Mouse (Mus musculus): Measurements from ENCODE around the gene Rnf182. TPM values are rescaled to one million over a fixed set of nuclear protein-coding genes. Genes with fewer than 3 reads are reported as not detected.
A peak's percentile ranks its signal among the peaks of the same experiment; 100 is the strongest.

The Rnf182 gene
- polyA plus RNA-seq, 1 experiment from 2014 or later, result 8.5 TPM

DNA sequence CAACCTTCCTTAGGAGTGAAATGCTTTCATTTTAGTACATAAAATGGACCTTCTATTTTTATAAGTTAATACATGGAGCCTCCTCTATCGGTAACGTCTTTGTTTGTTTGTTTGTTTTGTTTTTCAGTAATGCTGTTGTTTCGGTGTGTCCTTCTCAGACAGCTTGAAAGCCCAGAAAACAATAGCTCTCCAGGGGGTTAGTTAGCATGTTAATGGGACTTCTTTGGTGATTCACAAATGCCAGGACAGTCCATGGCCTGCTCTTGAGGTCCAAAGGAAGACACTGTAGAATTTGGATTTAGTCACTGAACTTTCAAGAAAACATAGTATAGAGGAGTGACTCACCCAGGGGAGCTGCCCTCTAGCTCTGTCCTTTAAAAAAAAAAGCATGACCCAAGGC lies 843 bp upstream of the Rnf182 start:
- H3K27me3 ChIP-seq, result peaks cover 3% of the 10 kb centered on the region; the same call in 1 of the 2 replicates
- no peaks in the 10 kb centered on the region for H3K9me3 ChIP-seq
- no peak overlapping the region for H3K27ac ChIP-seq
- WGBS, result 94% methylated on average over 3 of the region's 3 CpGs
- no peak overlapping the region for H3K4me3 ChIP-seq (replicated peaks)
- no peak for ATAC-seq (ENCODE audit: insufficient number of reproducible peaks, insufficient read depth, low FRiP score, low TSS enrichment, low read depth)
- no peaks in the 10 kb centered on the region for H3K36me3 ChIP-seq
- no peak overlapping the region; the same call in 1 of the 2 replicates for H3K4me2 ChIP-seq
- no peak overlapping the region for H3K9ac ChIP-seq (replicated peaks)
- H3K4me1 ChIP-seq (replicated peaks), result peaks cover 22% of the 10 kb centered on the region

DNA sequence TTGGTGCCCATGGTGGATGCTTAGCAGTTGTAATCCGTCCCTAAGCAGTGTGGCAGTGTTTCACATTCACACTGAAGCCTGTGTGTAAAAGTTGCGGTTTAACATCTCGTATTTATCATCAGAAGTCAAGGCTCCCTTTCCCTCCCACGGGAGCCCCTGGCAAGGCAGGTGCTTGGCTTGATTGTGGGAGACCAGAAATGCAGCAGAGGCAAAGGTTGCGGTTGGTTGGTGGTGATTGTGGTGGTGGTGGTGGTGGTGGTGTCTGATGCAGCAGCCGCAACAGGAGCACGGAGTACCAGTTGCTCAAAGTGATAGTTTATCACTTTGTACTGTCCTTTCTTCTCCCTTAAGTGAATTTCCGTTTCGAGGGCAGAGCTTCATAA lies 325 bp upstream of the Rnf182 start:
- Histone ChIP-seq H3K4me2 (peak overlapping the region; percentile 84), H3K27me3 (peaks cover 3% of the 10 kb centered on the region; the same call in 1 of the 2 replicates), H3K9ac (replicated peaks) (peak overlapping the region; percentile 78; the same call in 1 of the 2 replicates), H3K4me1 (replicated peaks) (peaks cover 22% of the 10 kb centered on the region), H3K9me3 (no peaks in the 10 kb centered on the region), H3K36me3 (no peaks in the 10 kb centered on the region), H3K27ac (peak overlapping the region; percentile 67; the same call in 1 of the 2 replicates), H3K4me3 (replicated peaks) (peak overlapping the region; percentile 73)
- no peak for ATAC-seq (ENCODE audit: insufficient number of reproducible peaks, insufficient read depth, low FRiP score, low TSS enrichment, low read depth)
- WGBS, result 27% methylated on average over 9 of the region's 9 CpGs

DNA sequence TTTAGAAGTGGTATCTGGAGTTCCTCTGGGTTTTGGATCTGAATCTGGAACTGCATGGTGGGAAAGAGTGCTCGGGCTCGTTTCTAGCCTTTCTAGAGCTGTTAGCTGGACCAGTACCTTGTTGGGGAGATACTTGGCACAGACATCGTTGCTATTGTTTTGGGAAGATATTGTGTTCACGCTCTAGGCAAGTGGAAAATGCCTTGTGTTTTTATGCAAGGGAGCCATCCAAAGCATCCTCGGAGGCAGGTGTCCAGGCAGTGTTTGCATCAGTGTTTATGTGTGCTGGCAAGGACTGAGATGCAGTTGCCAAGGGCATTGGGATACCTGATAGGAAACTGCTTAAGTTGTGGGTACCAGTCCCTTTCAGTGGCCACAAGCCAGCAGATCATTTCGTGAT lies 1.0 kb downstream of the Rnf182 start:
- Histone ChIP-seq H3K9ac (replicated peaks) (peak overlapping the region; percentile 78; the same call in 1 of the 2 replicates), H3K27ac (no peak overlapping the region), H3K9me3 (no peaks in the 10 kb centered on the region), H3K4me3 (replicated peaks) (peak overlapping the region; percentile 73), H3K36me3 (no peaks in the 10 kb centered on the region), H3K27me3 (peaks cover 3% of the 10 kb centered on the region; the same call in 1 of the 2 replicates), H3K4me2 (peak overlapping the region; percentile 84), H3K4me1 (replicated peaks) (peaks cover 22% of the 10 kb centered on the region)
- WGBS, result 45% methylated on average over 6 of the region's 6 CpGs
- no peak for ATAC-seq (ENCODE audit: insufficient number of reproducible peaks, insufficient read depth, low FRiP score, low TSS enrichment, low read depth)

DNA sequence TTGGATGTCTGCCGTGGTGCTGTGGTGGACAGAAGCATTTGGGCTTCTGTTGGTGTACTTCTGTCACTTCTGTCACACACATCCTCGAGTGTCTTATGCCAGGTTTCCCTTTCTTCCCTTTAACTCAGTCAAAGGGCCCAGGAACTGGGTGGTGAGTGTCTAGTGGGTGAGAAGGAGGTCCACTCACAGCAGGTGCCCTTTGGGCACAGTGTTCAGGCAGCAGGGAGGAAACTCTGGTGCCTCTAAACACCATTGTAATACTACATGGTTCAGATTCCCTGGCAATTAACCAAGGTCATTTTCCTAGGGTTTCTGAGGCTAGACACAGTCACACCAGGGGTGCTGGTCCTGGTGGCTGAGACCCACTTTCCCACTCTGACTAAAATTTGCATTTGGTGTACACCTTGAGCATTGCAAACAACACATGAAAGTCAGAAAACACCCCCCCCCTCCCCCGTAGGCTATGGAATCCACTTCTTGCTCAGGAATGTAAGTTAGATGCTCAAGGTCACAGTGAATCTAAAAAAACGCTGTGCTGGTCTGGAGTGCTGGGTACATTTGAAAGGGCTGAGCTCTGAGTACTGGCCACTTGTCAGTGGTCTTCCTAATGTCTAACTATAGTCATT lies 4.2 kb downstream of the Rnf182 start:
- H3K9me3 ChIP-seq, result no peaks in the 10 kb centered on the region
- H3K4me3 ChIP-seq (replicated peaks), result no peak overlapping the region
- no peak overlapping the region for H3K9ac ChIP-seq (replicated peaks)
- WGBS, result 67% methylated on average over 4 of the region's 4 CpGs
- H3K4me1 ChIP-seq (replicated peaks), result peaks cover 22% of the 10 kb centered on the region
- no peak overlapping the region for H3K4me2 ChIP-seq
- H3K36me3 ChIP-seq, result no peaks in the 10 kb centered on the region
- no peak for ATAC-seq (ENCODE audit: insufficient number of reproducible peaks, insufficient read depth, low FRiP score, low TSS enrichment, low read depth)
- no peak overlapping the region for H3K27ac ChIP-seq
- peaks cover 3% of the 10 kb centered on the region; the same call in 1 of the 2 replicates for H3K27me3 ChIP-seq

DNA sequence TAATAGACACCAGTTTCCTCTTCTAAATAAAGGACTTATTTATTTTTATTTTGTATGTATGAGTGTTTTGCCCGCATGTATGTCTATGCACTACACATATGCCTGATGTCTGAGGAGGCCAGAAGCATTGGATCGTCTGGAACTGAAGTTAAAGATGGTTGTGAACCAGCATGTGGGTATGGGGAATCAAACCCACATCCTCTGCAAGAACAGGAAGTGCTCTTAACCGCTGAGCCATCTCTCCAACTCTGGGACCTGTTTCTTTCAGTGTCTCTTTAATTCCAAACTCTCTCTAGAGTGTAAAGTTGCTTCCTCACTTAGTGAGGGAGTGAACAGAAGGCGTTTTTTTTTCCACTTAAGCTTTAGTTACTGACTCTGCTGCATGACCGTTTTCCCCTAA lies 12.4 kb downstream of the Rnf182 start:
- no peak for ATAC-seq (ENCODE audit: insufficient number of reproducible peaks, insufficient read depth, low FRiP score, low TSS enrichment, low read depth)
- Histone ChIP-seq H3K9ac (replicated peaks) (no peak overlapping the region), H3K9me3 (no peaks in the 10 kb centered on the region), H3K4me1 (replicated peaks) (no peaks in the 10 kb centered on the region), H3K4me2 (no peak overlapping the region), H3K4me3 (replicated peaks) (no peak overlapping the region), H3K27ac (no peak overlapping the region), H3K27me3 (no peaks in the 10 kb centered on the region), H3K36me3 (no peaks in the 10 kb centered on the region)
- WGBS, result 85% methylated on average over 5 of the region's 5 CpGs

DNA sequence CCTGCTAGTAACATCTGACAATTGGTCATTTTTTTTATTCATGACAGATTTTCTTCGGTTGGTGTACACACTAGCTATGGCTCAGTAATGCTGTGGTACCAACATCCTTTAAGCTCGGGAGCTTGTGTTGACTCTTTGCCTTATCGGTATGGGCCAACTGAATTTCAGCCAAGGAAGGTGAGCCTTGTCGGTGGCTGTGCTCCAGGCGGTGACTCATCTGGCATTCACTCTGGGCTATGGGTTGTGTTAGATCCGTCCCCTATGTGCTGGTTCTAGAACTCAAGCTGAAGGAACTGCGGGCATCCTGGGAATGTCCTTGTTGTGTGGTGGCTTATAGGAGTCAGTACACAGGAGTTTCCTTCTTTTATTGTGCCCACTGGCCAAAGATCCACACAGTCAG lies 14.3 kb downstream of the Rnf182 start:
- H3K9me3 ChIP-seq, result no peaks in the 10 kb centered on the region
- no peak overlapping the region for H3K4me2 ChIP-seq
- H3K27me3 ChIP-seq, result no peaks in the 10 kb centered on the region
- H3K9ac ChIP-seq (replicated peaks), result no peak overlapping the region
- no peak for ATAC-seq (ENCODE audit: insufficient number of reproducible peaks, insufficient read depth, low FRiP score, low TSS enrichment, low read depth)
- H3K36me3 ChIP-seq, result no peaks in the 10 kb centered on the region
- H3K4me1 ChIP-seq (replicated peaks), result no peaks in the 10 kb centered on the region
- H3K27ac ChIP-seq, result no peak overlapping the region
- 91% methylated on average over 7 of the region's 7 CpGs for WGBS
- H3K4me3 ChIP-seq (replicated peaks), result no peak overlapping the region

DNA sequence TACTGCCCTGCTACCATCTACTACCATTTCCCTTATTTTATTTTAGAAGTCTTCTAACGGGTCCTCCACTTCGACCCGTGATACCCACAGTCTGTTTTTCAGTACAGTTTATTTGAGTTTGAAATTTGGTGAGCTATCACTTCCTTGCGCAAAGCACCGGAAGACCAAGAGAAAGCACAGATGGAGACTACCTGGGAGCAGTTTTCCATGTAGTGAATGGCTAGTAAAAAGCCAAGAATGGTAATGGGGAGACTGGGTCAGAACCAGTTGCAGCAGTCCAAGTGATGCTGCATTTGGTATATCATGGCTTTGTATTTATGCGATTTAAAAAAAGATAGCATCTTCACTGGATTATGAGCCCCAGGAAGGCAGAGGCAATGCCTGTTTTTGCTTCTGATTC lies 15.8 kb downstream of the Rnf182 start:
- WGBS, result 95% methylated on average over 6 of the region's 6 CpGs
- no peak overlapping the region for H3K4me3 ChIP-seq (replicated peaks)
- H3K27ac ChIP-seq, result no peak overlapping the region
- no peak overlapping the region for H3K4me2 ChIP-seq
- H3K36me3 ChIP-seq, result no peaks in the 10 kb centered on the region
- no peaks in the 10 kb centered on the region for H3K9me3 ChIP-seq
- no peaks in the 10 kb centered on the region; the same call in 1 of the 2 replicates for H3K4me1 ChIP-seq (replicated peaks)
- no peaks in the 10 kb centered on the region for H3K27me3 ChIP-seq
- no peak for ATAC-seq (ENCODE audit: insufficient number of reproducible peaks, insufficient read depth, low FRiP score, low TSS enrichment, low read depth)
- no peak overlapping the region for H3K9ac ChIP-seq (replicated peaks)

DNA sequence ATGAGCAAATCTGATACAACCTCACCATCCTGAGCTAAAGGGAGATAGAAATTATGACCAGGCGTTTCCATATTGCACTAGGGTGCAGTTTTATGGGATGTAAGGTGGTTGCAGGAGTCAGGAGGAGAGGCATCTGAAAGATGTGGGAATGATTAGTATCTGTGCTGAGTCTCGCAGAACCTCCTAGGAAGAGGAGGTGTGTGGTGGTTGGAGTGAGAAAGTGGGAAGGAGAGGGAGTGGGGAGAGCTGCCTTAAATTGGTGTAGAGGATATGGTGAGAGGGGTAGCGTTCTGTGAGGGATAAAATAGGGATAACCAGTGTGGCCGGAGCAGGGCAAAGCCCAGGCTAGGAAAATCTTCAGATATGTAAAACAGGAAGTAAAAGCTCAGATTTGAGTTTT lies 17.5 kb downstream of the Rnf182 start:
- H3K9ac ChIP-seq (replicated peaks), result no peak overlapping the region
- no peak overlapping the region for H3K4me2 ChIP-seq
- no peaks in the 10 kb centered on the region for H3K36me3 ChIP-seq
- H3K27me3 ChIP-seq, result no peaks in the 10 kb centered on the region
- H3K4me3 ChIP-seq (replicated peaks), result no peak overlapping the region
- no peaks in the 10 kb centered on the region for H3K9me3 ChIP-seq
- 76% methylated on average over 4 of the region's 4 CpGs for WGBS
- no peaks in the 10 kb centered on the region; the same call in 1 of the 2 replicates for H3K4me1 ChIP-seq (replicated peaks)
- H3K27ac ChIP-seq, result no peak overlapping the region
- no peak for ATAC-seq (ENCODE audit: insufficient number of reproducible peaks, insufficient read depth, low FRiP score, low TSS enrichment, low read depth)

DNA sequence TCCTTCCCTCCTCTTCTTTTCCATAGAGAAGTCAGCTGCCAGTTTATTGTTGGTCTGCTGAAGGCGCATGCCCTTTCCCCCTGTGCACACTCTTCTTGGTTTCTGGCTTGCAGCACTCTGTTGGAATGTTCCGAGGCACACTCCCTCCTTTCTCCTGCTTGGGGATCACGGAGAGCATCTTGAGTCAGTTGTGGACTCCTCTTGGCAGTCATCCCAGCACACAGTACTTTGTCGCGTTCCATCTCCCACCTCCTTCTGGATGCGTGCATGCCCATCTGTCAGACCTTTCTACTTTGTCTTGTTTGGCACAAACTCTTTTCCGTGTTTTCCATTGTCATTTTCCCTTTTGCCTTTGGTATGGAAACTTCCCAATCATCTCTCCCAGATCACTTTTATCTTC lies 22.2 kb downstream of the Rnf182 start:
- Histone ChIP-seq H3K9ac (replicated peaks) (no peak overlapping the region), H3K9me3 (no peaks in the 10 kb centered on the region), H3K27ac (no peak overlapping the region), H3K4me2 (no peak overlapping the region), H3K4me3 (replicated peaks) (no peak overlapping the region), H3K36me3 (no peaks in the 10 kb centered on the region), H3K4me1 (replicated peaks) (no peaks in the 10 kb centered on the region; the same call in 1 of the 2 replicates), H3K27me3 (no peaks in the 10 kb centered on the region)
- WGBS, result 90% methylated on average over 7 of the region's 7 CpGs
- no peak for ATAC-seq (ENCODE audit: insufficient number of reproducible peaks, insufficient read depth, low FRiP score, low TSS enrichment, low read depth)

DNA sequence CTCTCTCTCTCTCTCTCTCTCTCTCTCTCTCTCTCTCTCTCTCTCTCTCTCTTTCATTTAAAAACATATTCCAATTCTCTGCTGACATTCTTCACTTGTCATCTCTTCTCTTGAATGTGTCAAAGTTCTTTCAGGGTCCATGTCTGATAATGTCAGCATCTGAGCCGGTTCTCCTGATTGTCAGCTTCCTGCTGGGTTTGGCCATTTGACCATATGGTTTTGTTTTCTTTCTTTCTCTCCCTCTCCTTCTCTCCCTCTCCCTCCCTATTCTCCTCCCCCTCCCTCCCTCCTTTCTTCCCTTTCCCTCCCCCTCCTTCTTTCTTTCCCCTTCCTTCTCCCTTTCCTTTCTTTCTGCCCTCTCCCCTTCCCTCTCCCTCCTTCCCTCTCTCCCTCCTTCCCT lies 29.5 kb downstream of the Rnf182 start:
- Histone ChIP-seq H3K27ac (no peak overlapping the region), H3K36me3 (no peaks in the 10 kb centered on the region), H3K4me1 (replicated peaks) (peaks cover 21% of the 10 kb centered on the region), H3K4me2 (no peak overlapping the region), H3K9me3 (no peaks in the 10 kb centered on the region), H3K9ac (replicated peaks) (no peak overlapping the region), H3K27me3 (no peaks in the 10 kb centered on the region), H3K4me3 (replicated peaks) (no peak overlapping the region)
- WGBS, result 8% methylated on average over 1 of the region's 1 CpGs
- ATAC-seq (ENCODE audit: insufficient number of reproducible peaks, insufficient read depth, low FRiP score, low TSS enrichment, low read depth), result no peak

DNA sequence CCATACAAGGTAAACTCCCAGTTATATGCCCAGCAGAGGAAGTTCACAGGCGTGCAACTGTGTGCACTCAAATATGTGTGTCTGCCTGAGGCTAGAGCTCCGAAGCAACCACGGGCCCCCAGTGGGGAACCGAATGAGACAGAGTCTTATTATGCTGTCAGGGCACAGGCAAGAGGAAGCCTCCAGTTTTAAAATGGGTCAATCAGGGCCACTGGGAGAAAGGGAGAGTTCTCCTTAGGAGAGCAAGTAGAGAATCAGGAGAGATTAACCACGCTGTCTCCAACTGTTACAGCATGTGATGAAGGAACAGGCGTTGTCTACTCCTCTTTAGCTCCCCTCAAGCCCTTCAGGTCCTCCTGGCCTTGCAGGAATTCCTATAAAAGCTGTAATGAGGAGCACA lies 33.0 kb downstream of the Rnf182 start:
- 31% methylated on average over 6 of the region's 6 CpGs for WGBS
- Histone ChIP-seq H3K4me3 (replicated peaks) (no peak overlapping the region), H3K27ac (no peak overlapping the region), H3K27me3 (no peaks in the 10 kb centered on the region), H3K9me3 (no peaks in the 10 kb centered on the region), H3K4me1 (replicated peaks) (peaks cover 21% of the 10 kb centered on the region), H3K36me3 (no peaks in the 10 kb centered on the region), H3K9ac (replicated peaks) (no peak overlapping the region), H3K4me2 (peak overlapping the region; percentile 20; the same call in 1 of the 2 replicates)
- ATAC-seq (ENCODE audit: insufficient number of reproducible peaks, insufficient read depth, low FRiP score, low TSS enrichment, low read depth), result no peak

DNA sequence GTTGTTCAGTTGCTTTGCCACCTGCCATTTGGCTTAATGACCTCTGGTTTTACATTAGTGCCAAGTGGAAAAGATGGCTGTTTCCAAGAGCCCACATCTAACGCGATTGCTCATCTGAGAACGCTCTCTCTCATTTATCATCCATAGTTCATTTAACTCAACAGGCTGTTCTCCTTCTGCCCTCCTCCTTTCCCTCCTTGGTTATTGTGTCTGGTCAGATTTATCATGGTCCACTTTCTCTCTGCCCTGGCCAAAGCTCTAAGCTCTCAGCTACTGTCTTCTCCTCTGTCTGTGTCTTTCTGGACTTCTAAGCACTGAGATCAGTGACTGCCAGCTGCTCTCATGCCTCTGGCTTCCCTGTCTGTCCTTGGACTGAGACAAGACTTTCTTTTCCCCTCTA lies 35.8 kb downstream of the Rnf182 start:
- Histone ChIP-seq H3K36me3 (no peaks in the 10 kb centered on the region), H3K9ac (replicated peaks) (no peak overlapping the region), H3K4me2 (no peak overlapping the region), H3K4me1 (replicated peaks) (peaks cover 21% of the 10 kb centered on the region), H3K9me3 (no peaks in the 10 kb centered on the region), H3K27me3 (no peaks in the 10 kb centered on the region), H3K4me3 (replicated peaks) (no peak overlapping the region), H3K27ac (no peak overlapping the region)
- 79% methylated on average over 3 of the region's 3 CpGs for WGBS
- ATAC-seq (ENCODE audit: insufficient number of reproducible peaks, insufficient read depth, low FRiP score, low TSS enrichment, low read depth), result no peak

All from limb, embryonic 12.5 days (tissue).